Mouse (Mus musculus) liver, embryonic 11.5 days (tissue): ENCODE data around the gene Cct3. TPM values are rescaled to one million over a fixed set of nuclear protein-coding genes. Genes with fewer than 3 reads are reported as not detected.

Experiments used
- ATAC-seq: fragments of 200-750 bp; cut with Nextera tagmentation; replicated peaks from 2 replicates; pipeline ENCODE4 v1.8.0; 2017; ENCODE audit warnings: moderate number of reproducible peaks, mild to moderate bottlenecking, moderate TSS enrichment, moderate library complexity; ENCODE audit not compliant: low FRiP score
- DNase-seq: peaks from one replicate; pipeline ENCODE4 v3.0.0-alpha.2; 2017; ENCODE audit warnings: low spot score
- H3K27ac ChIP-seq: fragments of 300-500 bp; sonication (generic); 2 replicates; pipeline ENCODE4 v1.5.1; 2014; ENCODE audit warnings: mild to moderate bottlenecking, low read depth, low read length, control low read depth
- H3K27me3 ChIP-seq: fragments of 300-500 bp; sonication (generic); replicated peaks from 2 replicates; pipeline ENCODE4 v1.6.1; 2014; ENCODE audit warnings: low read length, mixed read lengths; ENCODE audit not compliant: control insufficient read depth, insufficient read depth
- H3K36me3 ChIP-seq: fragments of 300-500 bp; sonication (generic); 2 replicates; pipeline ENCODE4 v1.6.1; 2014; ENCODE audit warnings: mild to moderate bottlenecking, low read length, moderate library complexity, mixed read lengths; ENCODE audit not compliant: control insufficient read depth, insufficient read depth
- H3K4me1 ChIP-seq: fragments of 300-500 bp; sonication (generic); replicated peaks from 2 replicates; pipeline ENCODE4 v1.6.1; 2014; ENCODE audit warnings: low read length, mixed read lengths; ENCODE audit not compliant: control insufficient read depth, insufficient read depth
- H3K4me2 ChIP-seq: fragments of 300-500 bp; sonication (generic); 2 replicates; pipeline ENCODE4 v1.6.1; 2014; ENCODE audit warnings: mild to moderate bottlenecking, control low read depth, moderate library complexity
- H3K4me3 ChIP-seq: fragments of 300-500 bp; sonication (generic); 2 replicates; pipeline ENCODE4 v1.5.1; 2014; ENCODE audit warnings: low read depth, low read length, control low read depth
- H3K9ac ChIP-seq: fragments of 300-500 bp; sonication (generic); 2 replicates; pipeline ENCODE4 v1.6.1; 2014; ENCODE audit warnings: low read depth, low read length, control low read depth
- H3K9me3 ChIP-seq: fragments of 300-500 bp; sonication (generic); 2 replicates; pipeline ENCODE4 v1.6.1; 2016; ENCODE audit warnings: low read length, inconsistent platforms, mixed read lengths; ENCODE audit not compliant: control insufficient read depth
- WGBS: fragments of 180-500 bp; shearing (Covaris S2); extraction: QIAGEN DNeasy Blood & Tissue Kit; methylation state at CpG from one replicate; pipeline ENCODE4 v1.1.7; 2014; 5-methylcytosine and 5-hydroxymethylcytosine counted together
- polyA plus RNA-seq: library from polyadenylated mRNA; unstranded; fragments of >200 nt; fragmentation: Nextera tagmentation; extraction: Ambion mirVana; gene quantifications from 2 replicates; pipeline ENCODE4 v1.2.1, GENCODE M21; 2014

Gene Cct3
- polyA plus RNA-seq, result 694 and 747 TPM in 2 replicates

GRCm38 (mm10) chr3:88296561-88297318 is at the start of gene Cct3, which contains the start of gene Tsacc:
Cct3 (plus strand) TSS chr3:88297116.
Tsacc (minus strand) TSS chr3:88296999.
- under 1% methylated on average over 44 of the region's 44 CpGs for WGBS
- peak within 1 kb of the TSS; percentile 88 for H3K27ac ChIP-seq
- DNase-seq, result peak; percentile 90
- H3K27me3 ChIP-seq, result no peaks in the 10 kb centered on the region
- peak within 1 kb of the TSS; percentile 80 for H3K4me2 ChIP-seq
- peaks cover 17% of the 10 kb centered on the region for H3K4me1 ChIP-seq
- peak within 1 kb of the TSS; percentile 92 for H3K9ac ChIP-seq
- peak; percentile 99 for ATAC-seq
- H3K9me3 ChIP-seq, result no peaks in the 10 kb centered on the region
- peak within 1 kb of the TSS; percentile 81 for H3K4me3 ChIP-seq
- H3K36me3 ChIP-seq, result peaks cover 23% of the 10 kb centered on the region

GRCm38 (mm10) chr3:88247666-88248065 is 49.2 kb upstream of the Cct3 start:
- H3K4me2 ChIP-seq, result no peak overlapping the region
- H3K4me1 ChIP-seq, result no peaks in the 10 kb centered on the region; the same call in 1 of the 2 replicates
- WGBS, result 61% methylated on average over 9 of the region's 9 CpGs
- DNase-seq (no peak), ATAC-seq (no peak)
- no peak overlapping the region for H3K9ac ChIP-seq
- no peaks in the 10 kb centered on the region for H3K36me3 ChIP-seq
- no peak overlapping the region for H3K27ac ChIP-seq
- H3K9me3 ChIP-seq, result no peaks in the 10 kb centered on the region
- H3K27me3 ChIP-seq, result peaks cover 26% of the 10 kb centered on the region
- H3K4me3 ChIP-seq, result no peak overlapping the region

- Histone ChIP-seq H3K4me2 (no peak overlapping the region), H3K4me3 (no peak overlapping the region), H3K4me1 (no peaks in the 10 kb centered on the region; the same call in 1 of the 2 replicates), H3K9me3 (no peaks in the 10 kb centered on the region), H3K9ac (no peak overlapping the region), H3K27ac (no peak overlapping the region), H3K27me3 (peaks cover 27% of the 10 kb centered on the region), H3K36me3 (no peaks in the 10 kb centered on the region)
- no peak for DNase-seq
- ATAC-seq, result no peak
- 72% methylated on average over 11 of the region's 11 CpGs for WGBS
These were observed 48.5 kb upstream of the Cct3 start for GRCm38 (mm10) chr3:88248406-88248805.

GRCm38 (mm10) chr3:88252739-88253138 is 44.2 kb upstream of the Cct3 start:
- Histone ChIP-seq H3K36me3 (no peaks in the 10 kb centered on the region), H3K4me3 (0 out of 2 replicates have a peak overlapping the region, but pooled peaks have one; percentile 2), H3K4me2 (peak overlapping the region; percentile 30; the same call in 1 of the 2 replicates), H3K4me1 (no peaks in the 10 kb centered on the region), H3K9me3 (no peaks in the 10 kb centered on the region), H3K9ac (no peak overlapping the region), H3K27me3 (peaks cover 45% of the 10 kb centered on the region), H3K27ac (no peak overlapping the region)
- DNase-seq (no peak), ATAC-seq (no peak)
- WGBS, result 54% methylated on average over 6 of the region's 6 CpGs

GRCm38 (mm10) chr3:88254268-88254926 is 42.5 kb upstream of the Cct3 start, which contains the start of gene Rhbg:
Rhbg (minus strand) TSS chr3:88254709.
- ATAC-seq, result no peak
- Histone ChIP-seq H3K9ac (peak within 1 kb of the TSS; percentile 38; the same call in 1 of the 2 replicates), H3K4me1 (no peaks in the 10 kb centered on the region), H3K36me3 (no peaks in the 10 kb centered on the region), H3K4me2 (peak within 1 kb of the TSS; percentile 61), H3K27ac (no peak within 1 kb of the TSS), H3K27me3 (peaks cover 45% of the 10 kb centered on the region), H3K4me3 (peak within 1 kb of the TSS; percentile 37), H3K9me3 (no peaks in the 10 kb centered on the region)
- WGBS, result 3% methylated on average over 34 of the region's 34 CpGs
- no peak for DNase-seq

GRCm38 (mm10) chr3:88255950-88256349 is 41.0 kb upstream of the Cct3 start:
- WGBS, result 61% methylated on average over 6 of the region's 6 CpGs
- no peak overlapping the region for H3K27ac ChIP-seq
- H3K9ac ChIP-seq, result no peak overlapping the region
- ATAC-seq (no peak), DNase-seq (no peak)
- H3K27me3 ChIP-seq, result peaks cover 45% of the 10 kb centered on the region
- H3K4me1 ChIP-seq, result no peaks in the 10 kb centered on the region
- H3K4me2 ChIP-seq, result no peak overlapping the region
- H3K4me3 ChIP-seq, result no peak overlapping the region
- H3K36me3 ChIP-seq, result no peaks in the 10 kb centered on the region
- no peaks in the 10 kb centered on the region for H3K9me3 ChIP-seq

GRCm38 (mm10) chr3:88256382-88256781 is 40.5 kb upstream of the Cct3 start:
- Histone ChIP-seq H3K9me3 (no peaks in the 10 kb centered on the region), H3K27ac (no peak overlapping the region)

GRCm38 (mm10) chr3:88262346-88262745 is 34.6 kb upstream of the Cct3 start:
- Histone ChIP-seq H3K4me1 (no peaks in the 10 kb centered on the region), H3K27me3 (no peaks in the 10 kb centered on the region), H3K4me2 (no peak overlapping the region), H3K27ac (no peak overlapping the region), H3K36me3 (no peaks in the 10 kb centered on the region), H3K9ac (no peak overlapping the region), H3K4me3 (no peak overlapping the region), H3K9me3 (no peaks in the 10 kb centered on the region)
- no peak for DNase-seq
- WGBS, result 70% methylated on average over 3 of the region's 3 CpGs
- ATAC-seq, result no peak

More at GRCm38 (mm10) chr3:88256382-88256781, 40.5 kb upstream of the Cct3 start:
- Histone ChIP-seq H3K9ac (no peak overlapping the region), H3K27me3 (peaks cover 45% of the 10 kb centered on the region), H3K4me3 (no peak overlapping the region), H3K36me3 (no peaks in the 10 kb centered on the region), H3K4me2 (no peak overlapping the region), H3K4me1 (no peaks in the 10 kb centered on the region)
- no peak for DNase-seq
- 39% methylated on average over 7 of the region's 7 CpGs for WGBS
- ATAC-seq, result no peak
